Mouse (Mus musculus): ENCODE data around the gene Dis3l2.
A peak's percentile ranks its signal among the peaks of the same experiment; 100 is the strongest.

Dis3l2 gene

GRCm38 (mm10) chr1:86703300-86703964, at the start of gene Dis3l2:
Gene Dis3l2 (plus strand): TSS chr1:86703808.
- DNase-seq = peak; percentile 88 to 89

DNA sequence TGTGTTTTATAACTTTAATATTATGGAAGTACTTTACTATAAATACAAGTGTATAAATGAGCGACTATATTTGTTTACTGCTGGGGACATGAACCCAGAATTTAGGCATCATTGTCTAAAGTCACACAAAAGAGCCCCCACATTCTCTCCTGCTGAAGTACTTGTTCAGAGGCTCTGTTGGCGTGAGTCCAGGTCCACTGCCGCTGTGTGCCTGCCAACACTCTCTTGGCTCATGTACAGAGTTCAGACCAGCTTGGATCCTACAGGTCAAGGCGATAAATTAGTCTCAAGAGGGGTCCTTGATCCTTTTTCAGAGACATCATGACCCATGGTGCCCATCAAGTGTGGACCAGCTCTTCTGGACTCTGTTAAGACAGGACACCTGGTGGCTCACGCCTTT, 46.5 kb upstream of the Dis3l2 start:
- DNase-seq = peak; percentile 41 to 64

- DNase-seq = peak; percentile 40 to 54
Observed at GRCm38 (mm10) chr1:86665091-86665490, 38.5 kb upstream of the Dis3l2 start.

DNA sequence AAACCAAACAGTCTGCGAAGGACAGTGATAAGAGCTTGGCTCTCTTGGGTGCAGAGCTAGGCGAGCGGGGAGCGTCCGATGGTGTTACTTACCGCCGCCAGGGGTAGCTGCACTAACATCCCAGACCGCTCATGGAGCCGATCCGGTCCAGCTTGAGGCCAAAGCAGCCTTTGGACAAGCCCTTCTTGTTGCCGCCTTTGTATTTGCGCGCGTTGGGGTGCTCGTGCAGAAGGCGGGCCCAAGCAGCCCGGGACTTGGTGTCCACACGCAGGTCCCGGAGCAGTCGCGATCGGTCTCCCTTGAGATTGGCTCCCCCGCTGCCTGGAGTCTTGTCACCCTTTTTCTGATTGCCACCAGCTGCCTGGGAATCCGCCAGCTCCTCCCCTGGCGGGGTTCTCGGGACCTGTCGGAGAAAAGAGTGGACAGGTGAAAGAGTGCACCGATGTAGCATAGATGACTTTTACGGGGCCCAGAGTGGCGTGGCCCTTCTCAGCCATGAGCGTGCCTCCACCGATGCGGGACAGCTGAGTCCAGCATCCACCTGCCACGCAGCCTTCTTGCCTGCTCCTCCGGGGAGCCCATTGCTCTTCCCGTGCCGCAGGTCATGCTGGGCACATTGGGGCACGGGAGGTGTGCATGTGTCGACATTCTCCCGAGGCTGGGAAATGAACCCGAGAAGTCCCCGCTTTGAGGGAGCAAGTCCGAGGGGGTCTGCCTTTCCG, 33.9 kb upstream of the Dis3l2 start:
- peak; percentile 78 to 81 for DNase-seq

- peak; percentile 69 to 81 for DNase-seq
Observed at GRCm38 (mm10) chr1:86670279-86671038, 33.1 kb upstream of the Dis3l2 start, which contains the start of gene Nppc. Gene Nppc (minus strand): TSS chr1:86670571.

DNA sequence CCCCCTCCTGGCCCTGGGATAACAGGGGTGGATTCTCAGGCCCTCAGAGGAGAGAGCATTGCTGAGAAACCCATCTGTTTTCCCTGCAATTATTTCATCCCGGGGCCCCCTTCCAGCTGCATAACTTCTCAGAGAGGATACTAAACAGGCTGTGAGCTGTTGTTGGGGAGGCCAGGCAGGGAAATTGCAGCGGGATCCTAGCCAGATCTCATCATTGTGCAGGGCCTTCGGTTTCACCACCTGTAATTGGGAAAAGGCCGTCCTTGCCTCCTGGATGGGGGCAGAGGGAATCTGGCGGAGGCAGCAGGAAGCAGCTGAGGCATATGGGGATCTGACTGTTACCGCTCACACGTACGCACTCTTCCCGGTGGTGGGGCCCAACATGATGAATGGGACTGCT, 29.2 kb upstream of the Dis3l2 start:
- DNase-seq = peak; percentile 35 to 42

DNA sequence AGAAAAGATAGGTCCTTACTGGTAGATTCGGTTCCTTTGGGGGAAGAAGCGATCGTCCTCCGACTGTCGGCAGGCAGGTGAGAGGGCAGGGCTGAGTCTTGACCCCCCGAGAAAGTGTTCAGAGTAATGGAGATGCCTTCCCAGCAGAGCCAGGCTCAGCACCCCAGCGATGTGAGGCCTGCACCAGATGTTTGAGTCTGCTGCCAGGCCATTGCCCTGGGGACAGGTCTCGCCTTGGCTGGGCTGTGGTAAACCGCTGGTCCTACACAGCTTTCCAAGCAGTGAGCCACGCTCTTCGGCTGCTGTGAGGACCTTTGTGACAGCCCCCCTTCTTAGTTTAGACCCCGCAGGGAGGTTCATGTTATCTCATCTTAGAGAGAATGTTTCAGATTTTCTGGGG, 28.5 kb upstream of the Dis3l2 start:
- DNase-seq = no peak

DNA sequence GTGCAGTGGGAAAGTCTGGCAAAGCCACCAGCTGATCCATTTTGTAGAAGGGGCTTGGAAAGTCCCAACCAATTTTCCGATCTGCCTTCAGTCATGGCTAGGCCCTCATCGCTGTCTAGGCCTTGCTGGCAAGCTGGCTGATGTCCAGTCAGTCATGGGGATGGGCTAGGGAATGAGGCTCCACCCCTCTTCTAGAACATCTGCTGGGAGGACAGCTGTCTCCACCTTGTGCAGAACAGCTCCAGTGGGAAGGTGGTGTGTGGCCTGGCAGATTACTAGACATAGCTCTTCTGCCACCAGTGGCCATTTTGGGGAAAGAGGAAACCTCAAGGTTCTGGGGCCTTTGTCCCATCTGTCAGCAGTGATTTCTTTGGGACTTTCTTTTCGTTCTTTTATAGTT, 26.0 kb upstream of the Dis3l2 start:
- no peak for DNase-seq

DNA sequence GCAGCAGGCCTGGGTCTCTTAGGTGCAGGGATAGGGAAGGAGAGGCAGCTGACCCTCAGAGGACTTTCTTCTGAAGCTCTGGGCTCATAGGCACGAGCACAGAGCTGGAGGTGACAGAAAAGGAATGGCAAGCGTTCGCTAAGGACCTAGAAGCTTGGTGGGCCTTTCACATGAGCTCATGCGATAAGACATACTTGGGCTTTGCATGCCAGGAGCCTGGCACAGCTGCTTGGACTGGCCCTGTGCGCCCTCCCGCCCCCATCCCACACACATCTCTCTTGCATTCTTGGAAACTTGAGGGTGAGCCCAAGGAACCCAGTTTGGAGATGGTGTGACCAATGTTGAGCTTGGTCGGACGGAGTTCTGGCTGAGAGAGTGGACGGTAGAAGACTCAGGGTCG, 24.9 kb upstream of the Dis3l2 start:
- no peak for DNase-seq

GRCm38 (mm10) chr1:86687236-86687635, 16.4 kb upstream of the Dis3l2 start:
- no peak for DNase-seq

GRCm38 (mm10) chr1:86691027-86691426, 12.6 kb upstream of the Dis3l2 start:
- no peak for DNase-seq

- no peak for DNase-seq
Observed at GRCm38 (mm10) chr1:86696948-86697347, 6.7 kb upstream of the Dis3l2 start.

DNA sequence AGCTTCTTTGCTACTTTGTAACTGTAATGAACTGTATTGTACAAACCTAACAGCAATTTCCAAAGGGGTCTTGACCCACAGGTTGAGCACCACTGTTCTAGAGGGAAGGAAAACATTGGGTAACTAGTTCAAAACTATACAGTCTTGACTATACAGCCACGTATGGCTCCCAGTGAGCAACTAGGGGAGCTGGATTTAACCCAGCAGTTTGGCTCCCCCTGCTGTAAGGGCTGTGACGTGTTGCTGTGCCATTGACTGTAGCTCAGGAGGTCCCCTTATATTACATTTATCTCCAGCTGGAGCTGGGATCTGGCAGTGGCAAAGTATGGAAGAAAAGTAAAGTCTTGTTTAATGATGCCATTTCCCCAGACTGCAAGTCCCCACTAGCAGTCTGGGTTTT, 4.9 kb upstream of the Dis3l2 start:
- no peak for DNase-seq

DNA sequence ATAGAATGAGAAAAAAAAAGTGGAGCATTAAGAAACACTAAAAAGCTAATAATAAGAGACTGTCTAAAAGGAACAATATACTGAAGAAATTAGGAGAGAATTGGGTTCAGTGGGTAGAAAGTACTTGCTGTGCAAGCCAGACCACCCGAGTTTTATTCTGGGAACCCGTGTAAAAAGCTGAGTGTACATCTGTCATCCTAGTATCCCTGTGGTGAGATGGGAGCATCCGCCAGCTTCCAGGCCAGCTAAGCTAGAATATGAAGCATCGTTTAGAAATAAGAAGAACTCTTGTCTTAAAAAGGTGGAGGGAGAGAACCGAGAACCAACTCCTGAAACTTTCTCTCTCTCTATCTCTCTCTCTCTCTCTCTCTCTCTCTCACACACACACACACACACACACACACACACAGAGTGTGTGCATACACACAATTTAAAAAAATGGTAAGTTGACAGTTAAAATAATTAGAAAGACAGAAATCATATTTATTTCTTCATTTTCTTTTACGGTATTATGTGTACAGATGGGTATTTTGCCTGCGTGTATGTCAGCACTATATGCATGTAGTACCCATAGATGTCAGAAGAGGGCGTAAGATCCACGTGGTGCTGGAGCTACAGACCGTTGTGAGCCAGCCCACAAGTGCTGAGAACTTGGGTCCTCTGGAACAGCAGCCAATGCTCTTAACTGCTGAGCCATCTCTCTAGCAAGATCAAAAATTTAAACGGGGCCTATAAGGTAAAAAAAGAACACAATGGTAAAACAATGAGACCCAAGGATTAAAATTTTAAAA, 4.1 kb upstream of the Dis3l2 start:
- peak; percentile 39 to 63 for DNase-seq

DNA sequence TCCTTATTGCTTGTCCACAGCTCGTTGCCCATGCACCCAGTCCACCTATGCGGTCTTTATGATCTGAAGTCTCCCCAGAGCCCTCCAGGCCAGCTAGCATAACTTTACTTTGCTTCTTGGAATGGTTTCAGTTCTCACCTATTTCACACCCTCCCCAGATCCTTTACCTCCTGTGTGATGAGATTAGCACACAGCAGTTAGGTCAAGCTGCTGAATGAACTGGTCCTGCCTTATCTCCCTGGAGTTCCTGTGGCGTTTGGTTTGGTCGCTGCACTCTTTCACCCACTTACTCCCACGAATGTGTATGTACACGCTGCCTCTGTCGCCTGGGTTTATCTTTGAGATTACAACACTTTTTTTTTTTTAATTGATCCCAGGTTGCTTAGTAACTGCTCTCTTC, 3.2 kb upstream of the Dis3l2 start:
- no peak for DNase-seq

DNA sequence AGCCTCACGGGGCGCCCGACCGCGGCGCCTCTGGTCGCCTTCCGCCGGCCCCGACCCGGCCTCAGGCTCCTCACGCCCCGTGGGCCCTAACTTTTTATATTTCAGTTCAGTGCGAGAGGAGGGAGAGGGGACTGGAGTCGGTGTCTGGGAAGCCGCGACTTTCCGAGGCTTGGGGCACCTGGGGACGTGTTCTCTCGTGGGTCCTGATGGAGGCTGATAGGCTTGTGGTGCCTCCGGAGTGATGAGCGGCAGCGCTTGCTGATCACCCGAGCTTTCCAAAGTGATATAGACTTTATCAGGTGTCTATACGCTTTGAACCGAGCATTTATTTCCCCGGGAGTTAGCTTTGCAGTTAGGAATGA, 338 bp downstream of the Dis3l2 start:
- DNase-seq = no peak

DNA sequence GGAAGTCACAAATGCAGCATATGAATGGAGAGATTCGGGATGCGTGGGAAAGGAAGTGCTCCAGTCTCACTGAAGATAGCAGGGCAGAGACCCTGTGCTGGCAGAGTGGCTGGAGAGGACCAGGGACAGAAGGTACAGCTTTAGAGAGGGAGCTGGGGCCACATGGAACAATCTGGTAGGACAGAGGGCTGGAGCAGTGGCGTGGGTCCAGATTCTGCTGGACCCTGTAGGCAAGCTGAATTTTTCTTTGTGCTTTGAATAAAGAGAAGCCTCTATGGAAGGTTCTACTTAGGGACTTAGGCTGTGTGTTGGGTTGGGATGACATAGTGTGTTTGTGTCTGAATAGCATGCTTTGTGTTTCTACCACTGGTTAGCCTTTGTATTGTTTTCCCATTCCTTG, 1.9 kb downstream of the Dis3l2 start:
- DNase-seq = peak; percentile 21 to 39

DNA sequence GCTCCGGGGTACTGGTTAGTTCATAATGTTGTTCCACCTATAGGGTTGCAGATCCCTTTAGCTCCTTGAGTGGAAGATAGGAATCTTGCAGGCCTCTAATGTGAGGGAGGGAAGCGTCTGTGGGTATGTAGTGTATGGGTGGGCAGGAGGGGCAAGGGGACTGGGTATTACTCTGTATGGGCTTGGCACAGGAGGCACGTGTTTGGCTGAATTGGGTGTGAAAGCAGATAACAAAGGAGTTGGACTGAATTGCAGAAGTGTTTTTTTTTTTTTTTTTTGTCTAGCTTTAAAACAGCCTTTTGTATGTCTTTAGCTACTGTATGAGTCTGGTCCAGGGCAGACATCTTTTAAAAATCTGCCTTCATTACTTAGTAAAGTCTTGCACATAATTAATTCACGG, 5.9 kb downstream of the Dis3l2 start:
- no peak for DNase-seq

DNA sequence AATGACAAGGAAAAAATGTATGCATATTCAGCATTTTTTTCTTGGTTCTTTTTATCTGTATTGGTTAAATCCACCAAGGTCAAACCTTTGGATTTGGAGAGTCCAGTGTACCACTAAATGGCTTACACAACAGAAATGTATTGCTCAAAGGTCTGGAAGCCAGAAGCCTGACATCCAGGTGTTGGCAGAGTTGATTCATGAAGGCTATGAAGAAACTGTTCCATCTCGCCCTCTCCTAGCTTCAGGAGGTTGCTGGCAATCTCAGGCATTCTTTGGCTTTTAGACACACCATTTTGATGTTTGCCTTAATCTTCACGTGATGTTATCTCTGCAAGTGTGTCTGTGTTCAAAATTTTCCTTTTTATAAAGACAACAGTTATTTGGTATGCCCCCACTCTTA, 8.4 kb downstream of the Dis3l2 start:
- DNase-seq = no peak

GRCm38 (mm10) chr1:86713054-86713453, 9.4 kb downstream of the Dis3l2 start:
- no peak for DNase-seq

DNA sequence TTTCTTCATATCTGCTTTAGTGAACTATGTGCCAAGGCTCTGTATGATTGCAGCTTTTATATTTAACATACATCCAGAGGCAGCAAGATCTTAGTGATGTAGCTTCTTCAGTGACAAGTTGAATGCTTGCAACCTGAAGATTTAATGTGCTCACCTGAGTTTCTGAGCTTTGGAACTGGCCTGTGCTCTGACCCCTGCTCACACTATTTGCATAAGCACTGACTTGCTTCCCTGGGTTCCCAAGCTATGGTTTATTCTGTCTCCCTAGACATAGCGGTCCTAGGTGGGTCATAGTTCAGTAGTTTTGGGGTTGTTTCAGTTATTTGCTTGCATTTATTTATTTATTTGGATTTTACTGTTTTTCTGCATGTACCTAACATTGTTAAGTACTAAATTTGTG, 14.6 kb downstream of the Dis3l2 start:
- no peak for DNase-seq

DNA sequence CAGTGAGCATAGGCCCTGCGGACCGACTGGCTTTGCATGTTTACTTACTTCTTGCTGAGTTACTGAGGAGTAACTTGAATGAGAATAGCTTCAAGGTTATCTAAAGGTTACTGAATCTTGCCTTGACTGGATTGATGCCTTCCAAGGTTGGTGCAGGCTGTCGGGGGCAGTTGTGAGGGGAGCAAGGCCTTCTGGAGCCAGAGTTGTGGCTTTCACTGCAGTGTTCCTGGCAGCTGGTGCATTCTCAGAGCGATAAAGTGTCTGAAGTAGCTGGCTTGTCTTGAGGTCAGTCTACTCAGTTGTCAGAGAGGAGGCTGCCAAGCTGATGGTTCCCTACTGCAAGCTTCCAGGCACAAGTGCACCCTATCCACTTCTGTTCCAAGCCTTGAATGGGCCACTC, 15.8 kb downstream of the Dis3l2 start:
- DNase-seq = no peak

Measured in cerebellum, postnatal 14 days (tissue).